Mouse (Mus musculus) lung, postnatal 0 days (tissue): ENCODE results near the gene 2410015M20Rik. TPM values are rescaled to one million over a fixed set of nuclear protein-coding genes. Genes with fewer than 3 reads are reported as not detected.
A peak's percentile ranks its signal among the peaks of the same experiment; 100 is the strongest.
"Not testable (repeated sequence)": the region's sequence is repeated elsewhere in the genome, so short reads cannot be mapped to it uniquely, and the experiment has no call there.

ENCODE experiments used
- ATAC-seq: fragments of 200-750 bp; cut with Nextera tagmentation; 2 replicates; pipeline ENCODE4 v1.8.0; 2017; ENCODE audit warnings: moderate library complexity
- DNase-seq: peaks from one replicate; pipeline ENCODE4 v3.0.0-alpha.2; 2016; ENCODE audit warnings: low spot score
- H3K27ac ChIP-seq: fragments of 300-500 bp; sonication (generic); 2 replicates; pipeline ENCODE4 v1.5.1; 2014; ENCODE audit warnings: antibody characterized with exemption, mild to moderate bottlenecking, low read length, mixed read lengths
- H3K27me3 ChIP-seq: fragments of 300-500 bp; sonication (generic); replicated peaks from 2 replicates; pipeline ENCODE4 v1.6.1; 2014; ENCODE audit warnings: low read length, mixed read lengths; ENCODE audit not compliant: insufficient read depth
- H3K36me3 ChIP-seq: fragments of 300-500 bp; sonication (generic); 2 replicates; pipeline ENCODE4 v1.6.1; 2014; ENCODE audit warnings: low read length, mixed read lengths; ENCODE audit not compliant: insufficient read depth
- H3K4me1 ChIP-seq: fragments of 300-500 bp; sonication (generic); 2 replicates; pipeline ENCODE4 v1.6.1; 2014; ENCODE audit warnings: antibody characterized with exemption, low read depth, low read length, mixed read lengths; ENCODE audit not compliant: insufficient read depth
- H3K4me2 ChIP-seq: fragments of 300-500 bp; sonication (generic); replicated peaks from 2 replicates; pipeline ENCODE4 v1.6.1; 2014; ENCODE audit warnings: low read depth, mild to moderate bottlenecking, low read length, moderate library complexity, mixed read lengths
- H3K4me3 ChIP-seq: fragments of 300-500 bp; sonication (generic); 2 replicates; pipeline ENCODE4 v1.5.1; 2014; ENCODE audit warnings: low read depth, low read length
- H3K9ac ChIP-seq: fragments of 300-500 bp; sonication (generic); replicated peaks from 2 replicates; pipeline ENCODE4 v1.6.1; 2014; ENCODE audit warnings: low read depth, mild to moderate bottlenecking
- H3K9me3 ChIP-seq: fragments of 300-500 bp; sonication (generic); 2 replicates; pipeline ENCODE4 v1.6.1; 2016; ENCODE audit warnings: low read length, mixed read lengths
- CTCF ChIP-seq: IDR thresholded peaks from 2 replicates; pipeline ENCODE4 v1.5.1; 2016; ENCODE audit warnings: antibody characterized with exemption, mild to moderate bottlenecking
- EP300 ChIP-seq: IDR thresholded peaks from 2 replicates; pipeline ENCODE4 v1.6.1; 2016; ENCODE audit warnings: antibody characterized with exemption, mild to moderate bottlenecking, control low read depth
- WGBS: fragments of 180-500 bp; shearing (Covaris S2); extraction: QIAGEN DNeasy Blood & Tissue Kit; methylation state at CpG from one replicate; pipeline ENCODE4 v1.1.7; 2014; 5-methylcytosine and 5-hydroxymethylcytosine counted together
- polyA plus RNA-seq: library from polyadenylated mRNA; unstranded; fragments of >200 nt; fragmentation: Nextera tagmentation; extraction: Ambion mirVana; gene quantifications from 2 replicates; pipeline ENCODE4 v1.2.1, GENCODE M21; 2015

2410015M20Rik gene
- polyA plus RNA-seq, 1 experiment from 2014 or later, result 230 TPM

- Histone ChIP-seq H3K9ac (no peak overlapping the region), H3K27ac (no peak overlapping the region), H3K4me3 (no peak overlapping the region), H3K4me2 (no peak overlapping the region), H3K9me3 (no peaks in the 10 kb centered on the region), H3K36me3 (no peaks in the 10 kb centered on the region), H3K4me1 (no peaks in the 10 kb centered on the region), H3K27me3 (no peaks in the 10 kb centered on the region)
- DNase-seq, result no peak
- no peak for TF ChIP-seq EP300
- TF ChIP-seq CTCF, result no peak
- no peak for ATAC-seq
- WGBS, result 82% methylated on average over 4 of the region's 4 CpGs
These were observed 33.7 kb upstream of the 2410015M20Rik start for GRCm38 (mm10) chr17:56643237-56643636.

GRCm38 (mm10) chr17:56634023-56634422, 24.5 kb upstream of the 2410015M20Rik start:
- Histone ChIP-seq H3K36me3 (no peaks in the 10 kb centered on the region), H3K9ac (no peak overlapping the region), H3K4me1 (no peaks in the 10 kb centered on the region), H3K9me3 (no peaks in the 10 kb centered on the region), H3K27ac (no peak overlapping the region), H3K4me3 (no peak overlapping the region), H3K4me2 (no peak overlapping the region), H3K27me3 (no peaks in the 10 kb centered on the region)
- 85% methylated on average over 6 of the region's 6 CpGs for WGBS
- TF ChIP-seq CTCF (no peak), EP300 (no peak)
- ATAC-seq (no peak), DNase-seq (no peak)

- Histone ChIP-seq H3K27ac (no peak overlapping the region), H3K27me3 (no peaks in the 10 kb centered on the region), H3K4me2 (no peak overlapping the region), H3K36me3 (no peaks in the 10 kb centered on the region), H3K4me3 (no peak overlapping the region), H3K4me1 (peaks cover 6% of the 10 kb centered on the region; the same call in 1 of the 2 replicates), H3K9me3 (no peaks in the 10 kb centered on the region), H3K9ac (no peak overlapping the region)
- 54% methylated on average over 4 of the region's 4 CpGs for WGBS
- DNase-seq, result no peak
- TF ChIP-seq EP300, result no peak
- no peak for TF ChIP-seq CTCF
- ATAC-seq, result no peak
These were observed 22.2 kb upstream of the 2410015M20Rik start for GRCm38 (mm10) chr17:56631807-56632206.

GRCm38 (mm10) chr17:56629800-56630781, 20.5 kb upstream of the 2410015M20Rik start:
- not testable (repeated sequence) for H3K4me1 ChIP-seq, H3K27me3 ChIP-seq, DNase-seq, H3K4me3 ChIP-seq, H3K9me3 ChIP-seq, H3K9ac ChIP-seq, H3K4me2 ChIP-seq, H3K36me3 ChIP-seq, ATAC-seq, H3K27ac ChIP-seq
- 71% methylated on average over 24 of the region's 27 CpGs for WGBS

GRCm38 (mm10) chr17:56627530-56628277, 18.1 kb upstream of the 2410015M20Rik start, which contains the start of gene Catsperd:
Catsperd (plus strand) TSS chr17:56628143.
- DNase-seq, result peak; percentile 59
- H3K9ac ChIP-seq, result peak within 1 kb of the TSS; percentile 16; the same call in 1 of the 2 replicates
- peak within 1 kb of the TSS; percentile 94 for H3K4me3 ChIP-seq
- peaks cover 9% of the 10 kb centered on the region; the same call in 1 of the 2 replicates for H3K4me1 ChIP-seq
- ATAC-seq, result peak; percentile 13; the same call in 1 of the 2 replicates
- TF ChIP-seq CTCF (no peak), EP300 (no peak)
- H3K9me3 ChIP-seq, result no peaks in the 10 kb centered on the region
- peak within 1 kb of the TSS; percentile 54 for H3K27ac ChIP-seq
- no peaks in the 10 kb centered on the region for H3K27me3 ChIP-seq
- 8% methylated on average over 26 of the region's 26 CpGs for WGBS
- H3K4me2 ChIP-seq, result peak within 1 kb of the TSS; percentile 95
- H3K36me3 ChIP-seq, result no peaks in the 10 kb centered on the region
